Comparison of ENCODE assay signal across 26 mouse cellular contexts in the genomic region with DNA sequence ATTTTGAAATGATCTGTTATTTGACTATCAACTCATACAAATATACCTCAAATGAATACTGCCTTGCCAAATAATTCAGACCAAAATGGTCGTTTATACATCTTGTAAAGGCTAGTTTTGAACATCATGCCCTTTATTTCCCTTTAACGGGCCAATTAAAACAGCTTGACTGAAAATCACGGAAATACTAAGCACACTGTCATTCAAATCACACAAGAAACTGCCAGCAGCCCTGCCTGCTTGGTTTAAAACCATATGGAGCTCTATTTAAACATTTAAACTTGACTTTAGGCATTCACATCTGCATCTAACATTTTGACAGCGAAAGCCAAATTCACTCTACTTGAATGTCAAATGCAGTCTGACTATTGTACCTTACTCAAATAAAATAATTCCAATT.
"Had no signal": no experiment of that assay in that cellular context is flagged by ENCODE, and none has a peak within 500 bp of the region (broad histone marks: within the 10 kb centered on the region; RNA-seq: fewer than 3 reads in every experiment).

No protein-coding gene starts in this region.

- H3K27me3 ChIP-seq: heart, embryonic 13.5 days; heart, embryonic 15.5 days; hindbrain, embryonic 13.5 days; hindbrain, embryonic 15.5 days; kidney, embryonic 15.5 days; limb, embryonic 13.5 days; limb, embryonic 15.5 days; liver, embryonic 12.5 days had no signal

- H3K4me2 ChIP-seq: heart, embryonic 11.5 days; heart, embryonic 13.5 days; heart, embryonic 15.5 days; hindbrain, embryonic 13.5 days; hindbrain, embryonic 15.5 days; kidney, embryonic 15.5 days; limb, embryonic 13.5 days; limb, embryonic 15.5 days; liver, embryonic 12.5 days had no signal

- H3K9ac ChIP-seq: heart, embryonic 13.5 days; heart, embryonic 15.5 days; hindbrain, embryonic 13.5 days; hindbrain, embryonic 15.5 days; kidney, embryonic 15.5 days; limb, embryonic 13.5 days; limb, embryonic 15.5 days; liver, embryonic 12.5 days; liver, embryonic 14.5 days had no signal

- DNase-seq: gastrocnemius, postnatal 14 days; gastrocnemius, postnatal 36 days; heart, adult 11 months; heart, adult 2 months; heart, postnatal 14 days; heart, postnatal 36 days; kidney, adult 11 months; kidney, adult 2 months; kidney, adult 9 months; kidney, postnatal 14 days; kidney, postnatal 36 days; layer of hippocampus, adult 9-11 months; layer of hippocampus, postnatal 36 days; left cerebral cortex, postnatal 4 days had no signal

- H3K4me3 ChIP-seq: heart, adult 2 months; heart, embryonic 13.5 days; heart, embryonic 15.5 days; hindbrain, embryonic 13.5 days; hindbrain, embryonic 15.5 days; kidney, embryonic 15.5 days; limb, embryonic 13.5 days; limb, embryonic 15.5 days; liver, embryonic 12.5 days had no signal

- H3K36me3 ChIP-seq: heart, embryonic 13.5 days; heart, embryonic 15.5 days; hindbrain, embryonic 13.5 days; hindbrain, embryonic 15.5 days; kidney, embryonic 15.5 days; limb, embryonic 13.5 days; limb, embryonic 15.5 days; liver, embryonic 12.5 days had no signal

- ATAC-seq: hindbrain, postnatal 0 days; liver, embryonic 12.5 days had no signal

- H3K4me1 ChIP-seq: heart, embryonic 13.5 days; heart, embryonic 15.5 days; hindbrain, embryonic 13.5 days; hindbrain, embryonic 15.5 days; kidney, embryonic 15.5 days; limb, embryonic 13.5 days; limb, embryonic 15.5 days; liver, embryonic 12.5 days had no signal

- H3K9me3 ChIP-seq: heart, embryonic 13.5 days; heart, embryonic 15.5 days; hindbrain, embryonic 13.5 days; hindbrain, embryonic 15.5 days; kidney, embryonic 15.5 days; limb, embryonic 13.5 days; limb, embryonic 15.5 days; liver, embryonic 12.5 days had no signal

- H3K27ac ChIP-seq: heart, adult 2 months; heart, embryonic 13.5 days; heart, embryonic 15.5 days; hindbrain, embryonic 13.5 days; hindbrain, embryonic 15.5 days; hindbrain, postnatal 0 days; kidney, embryonic 15.5 days; kidney, postnatal 0 days; limb, embryonic 13.5 days; limb, embryonic 15.5 days; liver, embryonic 12.5 days; liver, embryonic 14.5 days had no signal
